Mouse (Mus musculus) stomach, embryonic 14.5 days (tissue): ENCODE data around the gene Clcn7. TPM values are rescaled to one million over a fixed set of nuclear protein-coding genes. Genes with fewer than 3 reads are reported as not detected.
A peak's percentile ranks its signal among the peaks of the same experiment; 100 is the strongest.

Experiments used
- ATAC-seq: fragments of 200-750 bp; cut with Nextera tagmentation; 2 replicates; pipeline ENCODE4 v1.8.0; 2017; ENCODE audit warnings: low read depth, moderate TSS enrichment; ENCODE audit not compliant: insufficient number of reproducible peaks, insufficient read depth, low FRiP score
- H3K27ac ChIP-seq: fragments of 300-500 bp; sonication (generic); 2 replicates; pipeline ENCODE4 v1.5.1; 2014; ENCODE audit warnings: mild to moderate bottlenecking, low read length, moderate library complexity, mixed read lengths
- H3K27me3 ChIP-seq: fragments of 300-500 bp; sonication (generic); 2 replicates; pipeline ENCODE4 v1.6.1; 2014; ENCODE audit warnings: low read length, control low read depth, mixed read lengths; ENCODE audit not compliant: control insufficient read depth, insufficient read depth
- H3K36me3 ChIP-seq: fragments of 300-500 bp; sonication (generic); 2 replicates; pipeline ENCODE4 v1.6.1; 2014; ENCODE audit warnings: mild to moderate bottlenecking, control low read depth, low read length, moderate library complexity, mixed read lengths; ENCODE audit not compliant: control insufficient read depth, insufficient read depth
- H3K4me1 ChIP-seq: fragments of 300-500 bp; sonication (generic); 2 replicates; pipeline ENCODE4 v1.6.1; 2014; ENCODE audit warnings: low read length, control low read depth, mixed read lengths; ENCODE audit not compliant: control insufficient read depth, insufficient read depth
- H3K4me2 ChIP-seq: fragments of 300-500 bp; sonication (generic); replicated peaks from 2 replicates; pipeline ENCODE4 v1.6.1; 2014; ENCODE audit warnings: low read depth, low read length, control low read depth
- H3K4me3 ChIP-seq: fragments of 300-500 bp; sonication (generic); 2 replicates; pipeline ENCODE4 v1.5.1; 2014; ENCODE audit warnings: low read depth, low read length, control low read depth
- H3K9ac ChIP-seq: fragments of 300-500 bp; sonication (generic); replicated peaks from 2 replicates; pipeline ENCODE4 v1.6.1; 2014; ENCODE audit warnings: low read depth, mild to moderate bottlenecking, control low read depth, low read length, moderate library complexity, mixed read lengths
- H3K9me3 ChIP-seq: fragments of 300-500 bp; sonication (generic); 2 replicates; pipeline ENCODE4 v1.6.1; 2016; ENCODE audit warnings: low read depth, low read length, control low read depth; ENCODE audit not compliant: control insufficient read depth
- WGBS: fragments of 180-500 bp; shearing (Covaris S2); extraction: QIAGEN DNeasy Blood & Tissue Kit; methylation state at CpG from one replicate; pipeline ENCODE4 v1.1.7; 2014; 5-methylcytosine and 5-hydroxymethylcytosine counted together
- polyA plus RNA-seq: library from polyadenylated mRNA; unstranded; fragments of >200 nt; fragmentation: Nextera tagmentation; extraction: Ambion mirVana; gene quantifications from 2 replicates; pipeline ENCODE4 v1.2.1, GENCODE M21; 2014

Clcn7 gene
- polyA plus RNA-seq, 1 experiment from 2014 or later = 19.7 TPM

DNA sequence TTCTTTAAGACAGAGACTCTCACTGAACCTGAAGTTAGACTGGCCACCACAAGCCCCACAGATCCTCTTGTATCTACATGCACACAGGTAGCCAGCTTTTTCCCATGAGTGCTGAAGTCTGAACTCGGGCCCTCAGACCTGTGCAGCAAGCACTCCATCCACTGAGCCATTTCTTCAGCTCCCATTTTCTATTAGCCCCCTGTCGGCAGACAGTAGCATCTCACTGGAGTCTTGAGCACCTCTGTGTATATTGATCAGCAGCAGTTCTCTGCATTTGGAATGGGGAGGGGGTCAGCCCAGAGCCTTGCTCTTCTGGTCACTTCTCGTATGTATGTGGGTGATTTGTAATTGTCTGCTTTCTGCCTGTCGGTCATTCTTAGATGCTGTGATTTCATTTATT lies 6.8 kb downstream of the Clcn7 start:
- Histone ChIP-seq H3K4me2 (no peak overlapping the region), H3K36me3 (no peaks in the 10 kb centered on the region; the same call in 1 of the 2 replicates), H3K4me3 (no peak overlapping the region), H3K27ac (no peak overlapping the region), H3K9ac (no peak overlapping the region), H3K9me3 (no peaks in the 10 kb centered on the region), H3K27me3 (no peaks in the 10 kb centered on the region), H3K4me1 (no peaks in the 10 kb centered on the region)
- 64% methylated on average over 4 of the region's 4 CpGs for WGBS
- ATAC-seq = no peak

DNA sequence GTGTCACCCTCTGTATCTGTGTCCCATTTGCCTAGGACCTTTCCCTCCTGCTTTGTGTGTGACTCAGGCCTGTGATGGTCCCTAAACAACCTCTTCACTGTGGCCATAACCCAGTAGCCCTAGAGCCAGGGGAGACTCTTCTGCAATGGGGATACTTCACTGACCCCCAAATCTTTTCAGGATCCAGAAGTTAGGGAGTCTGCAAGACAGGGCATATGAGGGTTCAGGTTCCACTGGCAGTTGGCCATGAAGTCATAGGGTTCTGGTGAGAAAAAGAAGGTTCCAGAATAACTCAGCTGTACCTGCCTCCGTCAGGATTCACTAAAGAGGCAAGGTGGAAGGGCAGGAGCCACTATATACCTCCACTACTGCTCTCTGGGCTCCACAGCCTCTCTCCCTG lies 29.0 kb downstream of the Clcn7 start, which contains the start of gene Ccdc154:
TSS of gene Ccdc154 (plus strand) at position 301 of the 400 bp plus-strand sequence.
- no peak within 1 kb of the TSS for H3K9ac ChIP-seq
- H3K4me2 ChIP-seq = no peak within 1 kb of the TSS
- H3K4me1 ChIP-seq = peaks cover 6% of the 10 kb centered on the region; the same call in 1 of the 2 replicates
- H3K9me3 ChIP-seq = no peaks in the 10 kb centered on the region
- peaks cover 14% of the 10 kb centered on the region for H3K36me3 ChIP-seq
- H3K27ac ChIP-seq = peak within 1 kb of the TSS; percentile 2; the same call in 1 of the 2 replicates
- no peak within 1 kb of the TSS for H3K4me3 ChIP-seq
- WGBS = 100% methylated on average over 1 of the region's 1 CpGs
- no peaks in the 10 kb centered on the region for H3K27me3 ChIP-seq
- ATAC-seq = no peak

DNA sequence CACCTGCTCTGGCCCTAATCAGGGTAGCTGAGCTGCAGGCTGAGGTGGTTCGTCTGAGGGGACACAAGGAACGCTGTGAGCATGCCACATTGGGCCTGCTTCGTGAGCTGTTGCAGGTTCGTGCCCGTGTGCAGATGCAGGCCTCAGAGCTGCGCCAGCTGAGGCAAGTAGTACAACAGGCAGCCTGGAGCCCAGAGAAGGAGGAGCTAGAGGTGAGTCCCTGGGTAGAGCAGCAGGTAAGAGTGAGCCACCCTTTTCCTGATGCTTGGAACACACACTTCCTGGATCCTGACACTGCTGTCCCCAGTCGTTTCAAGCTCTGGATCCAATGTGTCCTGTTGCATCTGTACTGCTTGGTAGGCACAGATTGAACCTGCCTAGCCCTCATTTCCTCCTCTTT lies 30.2 kb downstream of the Clcn7 start:
- 0 out of 2 replicates have a peak, but pooled peaks have one; percentile 21 for ATAC-seq
- no peak overlapping the region for H3K4me2 ChIP-seq
- H3K27ac ChIP-seq = peak overlapping the region; percentile 39; the same call in 1 of the 2 replicates
- H3K36me3 ChIP-seq = peaks cover 12% of the 10 kb centered on the region
- H3K9ac ChIP-seq = no peak overlapping the region
- WGBS = 67% methylated on average over 7 of the region's 7 CpGs
- no peaks in the 10 kb centered on the region for H3K27me3 ChIP-seq
- peaks cover 6% of the 10 kb centered on the region; the same call in 1 of the 2 replicates for H3K4me1 ChIP-seq
- no peaks in the 10 kb centered on the region for H3K9me3 ChIP-seq
- H3K4me3 ChIP-seq = no peak overlapping the region

DNA sequence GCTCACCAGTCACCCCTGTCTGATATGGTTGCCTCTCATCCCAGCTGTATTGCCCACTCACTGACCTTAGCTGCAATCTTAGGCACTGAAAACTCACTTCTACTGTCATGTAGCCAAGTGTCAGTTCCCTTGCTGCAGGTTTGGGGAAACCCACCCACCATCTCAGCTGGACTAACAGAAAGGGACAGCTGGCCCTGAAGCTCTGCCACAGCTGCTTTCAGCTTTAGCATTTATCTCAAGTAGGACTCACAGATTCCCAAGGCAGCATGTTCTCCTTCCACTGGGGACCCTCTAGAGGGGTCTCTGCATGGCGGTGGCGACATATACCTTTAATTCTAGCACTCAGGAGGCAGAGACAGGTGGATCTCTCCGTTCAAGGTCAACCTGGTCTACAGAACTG lies 31.6 kb downstream of the Clcn7 start:
- no peak overlapping the region for H3K4me3 ChIP-seq
- no peak overlapping the region for H3K27ac ChIP-seq
- H3K9me3 ChIP-seq = no peaks in the 10 kb centered on the region
- 85% methylated on average over 3 of the region's 3 CpGs for WGBS
- no peak overlapping the region for H3K4me2 ChIP-seq
- no peak overlapping the region for H3K9ac ChIP-seq
- no peaks in the 10 kb centered on the region for H3K27me3 ChIP-seq
- peaks cover 12% of the 10 kb centered on the region for H3K36me3 ChIP-seq
- H3K4me1 ChIP-seq = peaks cover 6% of the 10 kb centered on the region; the same call in 1 of the 2 replicates
- ATAC-seq = no peak

DNA sequence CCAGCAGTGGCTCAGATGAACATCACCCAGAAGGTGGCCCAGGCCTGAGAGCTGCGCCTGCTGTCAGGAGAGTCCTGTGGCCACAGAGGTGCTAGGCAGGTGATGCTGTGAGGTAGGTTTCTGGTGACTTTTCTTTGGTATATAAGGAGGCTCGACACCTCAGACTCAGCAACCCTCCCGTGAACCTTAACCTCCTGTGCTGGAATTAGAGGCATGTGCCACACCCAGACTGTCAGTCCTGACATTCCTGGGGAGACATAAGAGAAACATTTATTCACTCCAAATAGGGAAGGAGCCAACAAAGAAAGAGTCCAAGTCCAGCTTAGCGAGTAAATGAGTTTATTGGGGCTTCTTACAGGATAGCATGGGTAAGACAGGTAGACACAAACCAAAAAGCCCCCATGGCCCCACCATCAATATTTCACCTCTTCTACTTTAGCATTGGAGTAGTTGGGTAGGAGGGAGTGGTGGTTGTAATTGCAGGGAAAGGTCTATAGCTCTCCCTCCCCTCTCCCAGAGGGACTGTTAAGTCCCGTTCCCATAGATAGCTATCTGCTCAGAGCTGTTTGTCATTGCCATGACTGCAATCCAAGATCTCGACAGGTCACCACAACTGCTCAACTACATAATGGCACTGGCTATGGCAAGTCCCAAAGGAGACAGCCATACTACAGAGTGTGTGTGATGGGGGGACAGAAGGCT lies 32.9 kb downstream of the Clcn7 start:
- H3K4me1 ChIP-seq = peaks cover 6% of the 10 kb centered on the region; the same call in 1 of the 2 replicates
- no peak overlapping the region for H3K4me2 ChIP-seq
- no peaks in the 10 kb centered on the region for H3K9me3 ChIP-seq
- peaks cover 2% of the 10 kb centered on the region; the same call in 1 of the 2 replicates for H3K36me3 ChIP-seq
- no peak overlapping the region for H3K27ac ChIP-seq
- WGBS = 39% methylated on average over 6 of the region's 6 CpGs
- H3K27me3 ChIP-seq = no peaks in the 10 kb centered on the region
- ATAC-seq = no peak
- no peak overlapping the region for H3K4me3 ChIP-seq
- H3K9ac ChIP-seq = no peak overlapping the region

DNA sequence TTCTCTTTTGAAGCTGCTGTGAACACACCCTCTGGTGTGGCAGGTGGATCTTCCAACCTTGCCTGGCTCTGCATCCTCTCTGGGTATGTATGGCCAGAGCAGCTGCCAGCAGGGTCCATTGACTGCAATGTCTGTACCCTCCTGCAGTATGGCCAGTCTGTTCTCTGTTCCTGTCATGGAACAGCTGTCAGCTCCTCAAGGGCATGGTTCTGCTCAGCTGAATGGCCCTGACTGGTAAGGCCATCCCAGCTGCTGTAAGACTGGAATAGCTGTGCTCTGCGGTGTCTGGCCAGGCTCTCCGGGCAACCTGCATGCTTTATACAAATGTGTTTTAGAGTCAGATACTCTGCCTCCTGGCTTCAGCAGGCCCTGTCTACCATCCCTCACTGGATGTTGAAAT lies 36.5 kb downstream of the Clcn7 start:
- no peak for ATAC-seq
- Histone ChIP-seq H3K4me2 (no peak overlapping the region), H3K4me1 (peaks cover 6% of the 10 kb centered on the region; the same call in 1 of the 2 replicates), H3K27ac (no peak overlapping the region), H3K9me3 (no peaks in the 10 kb centered on the region), H3K9ac (no peak overlapping the region), H3K27me3 (no peaks in the 10 kb centered on the region), H3K36me3 (no peaks in the 10 kb centered on the region), H3K4me3 (no peak overlapping the region)
- 89% methylated on average over 2 of the region's 2 CpGs for WGBS

DNA sequence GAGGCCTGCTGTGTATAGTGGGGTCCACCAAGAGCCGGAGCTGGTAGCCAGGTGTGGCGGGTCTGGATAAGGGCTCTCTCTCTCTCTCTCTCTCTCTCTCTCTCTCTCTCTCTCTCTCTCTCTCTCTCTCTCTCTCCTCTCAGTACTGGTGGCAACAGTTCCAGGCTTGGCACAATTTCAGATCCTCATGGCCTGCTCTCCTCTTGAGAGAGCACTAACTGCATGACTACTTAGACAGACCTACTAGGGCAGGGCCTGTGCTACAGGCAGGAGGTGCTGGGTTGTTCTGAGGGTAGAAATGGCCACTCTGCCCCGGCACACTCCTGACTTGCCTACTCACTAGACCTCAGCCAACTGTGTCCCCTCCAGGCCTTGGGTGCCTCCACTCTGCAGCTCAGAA lies 39.4 kb downstream of the Clcn7 start:
- 76% methylated on average over 3 of the region's 3 CpGs for WGBS
- H3K27ac ChIP-seq = no peak overlapping the region
- no peaks in the 10 kb centered on the region for H3K27me3 ChIP-seq
- H3K9me3 ChIP-seq = no peaks in the 10 kb centered on the region
- no peak overlapping the region for H3K4me3 ChIP-seq
- no peaks in the 10 kb centered on the region for H3K4me1 ChIP-seq
- no peak for ATAC-seq
- H3K4me2 ChIP-seq = no peak overlapping the region
- no peaks in the 10 kb centered on the region for H3K36me3 ChIP-seq
- H3K9ac ChIP-seq = no peak overlapping the region

DNA sequence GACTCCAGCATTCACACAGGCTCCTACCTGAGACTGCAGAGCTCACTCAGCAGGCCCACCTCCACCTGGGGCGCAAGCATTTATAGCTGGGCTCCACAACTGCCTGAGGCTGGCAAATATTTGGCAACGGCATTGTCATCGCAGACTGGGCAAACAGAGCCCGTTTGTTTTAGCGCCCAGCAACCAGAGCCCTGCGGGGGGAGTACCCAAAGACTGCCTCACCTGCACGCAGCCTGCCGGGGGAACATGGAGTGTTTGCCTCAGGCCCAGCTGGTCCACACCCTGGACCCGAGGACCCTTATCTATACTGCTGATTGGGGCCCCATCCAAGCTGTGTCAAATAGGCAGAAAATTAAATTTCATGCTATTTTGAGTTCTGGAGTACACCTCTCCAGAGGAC lies 42.2 kb downstream of the Clcn7 start, which contains the start of gene Gm38655:
TSS of gene Gm38655 (minus strand) at position 61 of the 400 bp plus-strand sequence.
- WGBS = 55% methylated on average over 9 of the region's 9 CpGs
- no peak within 1 kb of the TSS for H3K4me3 ChIP-seq
- H3K27ac ChIP-seq = peak within 1 kb of the TSS; percentile 40; the same call in 1 of the 2 replicates
- 0 out of 2 replicates have a peak within 1 kb of the TSS, but pooled peaks have one; percentile 11 for H3K4me2 ChIP-seq
- H3K36me3 ChIP-seq = no peaks in the 10 kb centered on the region
- 0 out of 2 replicates have a peak within 1 kb of the TSS, but pooled peaks have one; percentile 6 for H3K9ac ChIP-seq
- no peaks in the 10 kb centered on the region for H3K27me3 ChIP-seq
- no peaks in the 10 kb centered on the region for H3K4me1 ChIP-seq
- ATAC-seq = peak; percentile 93
- H3K9me3 ChIP-seq = no peaks in the 10 kb centered on the region
